In genomic region chr3:8750858-8751257, GRCm38 (mm10) we compare ENCODE assay signal across 13 mouse cellular contexts.
"Had no signal": no experiment of that assay in that cellular context is flagged by ENCODE, and none has a peak within 500 bp of the region (broad histone marks: within the 10 kb centered on the region; RNA-seq: fewer than 3 reads in every experiment).

No protein-coding gene starts in this region.

- H3K9ac ChIP-seq: kidney, embryonic 15.5 days; limb, embryonic 13.5 days; midbrain, embryonic 12.5 days; neural tube, embryonic 13.5 days; stomach, embryonic 15.5 days had no signal

- H3K9me3 ChIP-seq: kidney, embryonic 15.5 days; limb, embryonic 13.5 days; midbrain, embryonic 12.5 days; neural tube, embryonic 13.5 days; stomach, embryonic 15.5 days had no signal

- DNase-seq: kidney, adult 2 months; kidney, postnatal 14 days; left cerebral cortex, postnatal 4 days; lung, adult 18-20 months; lung, postnatal 36 days; right cerebral cortex, postnatal 14 days; thymus, postnatal 4 days had no signal

- H3K36me3 ChIP-seq: kidney, embryonic 15.5 days; limb, embryonic 13.5 days; midbrain, embryonic 12.5 days; neural tube, embryonic 13.5 days; stomach, embryonic 15.5 days had no signal

- H3K4me3 ChIP-seq: kidney, embryonic 15.5 days; limb, embryonic 13.5 days; midbrain, embryonic 12.5 days; neural tube, embryonic 13.5 days; stomach, embryonic 15.5 days had no signal

- ATAC-seq: midbrain, embryonic 16.5 days had no signal

- H3K27me3 ChIP-seq: kidney, embryonic 15.5 days; limb, embryonic 13.5 days; neural tube, embryonic 13.5 days; stomach, embryonic 15.5 days had no signal

- H3K27ac ChIP-seq: kidney, embryonic 15.5 days; limb, embryonic 13.5 days; midbrain, embryonic 12.5 days; neural tube, embryonic 13.5 days; stomach, embryonic 15.5 days had no signal
